Mouse (Mus musculus) effector memory CD4-positive, alpha-beta T cell, adult 5 months (primary cell): ENCODE measurements around the gene Nkx2-2. TPM values are rescaled to one million over a fixed set of nuclear protein-coding genes. Genes with fewer than 3 reads are reported as not detected.

ENCODE experiments used
- polyA plus RNA-seq: library from polyadenylated mRNA; unstranded; fragments of 100-300 nt; shearing (Covaris generic); gene quantifications from one replicate; pipeline ENCODE4 v1.2.1, GENCODE M21; 2017

Nkx2-2 gene
- not detected for polyA plus RNA-seq

GRCm38 (mm10) chr2:147193271-147194255 is at the start of gene Nkx2-2:
Nkx2-2 (minus strand) TSS chr2:147194243.

Other genes with a start within 250 kb of the Nkx2-2 start
- 165 TPM for gene Xrn2, start 181.2 kb downstream of the Nkx2-2 start, polyA plus RNA-seq
- not detected for gene Nkx2-4, start 108.8 kb downstream of the Nkx2-2 start, polyA plus RNA-seq
- gene Pax1, start 167.7 kb upstream of the Nkx2-2 start, polyA plus RNA-seq = not detected